Mouse (Mus musculus) thymus, adult 2 months (tissue): Measurements from ENCODE around the gene Tle1.

ENCODE experiments used
- CTCF ChIP-seq: fragments of 200-500 bp; IDR thresholded peaks from 2 replicates; pipeline ENCODE4 v1.5.1; 2012; ENCODE audit warnings: mild to moderate bottlenecking, control low read depth, low read length, moderate library complexity, borderline replicate concordance; ENCODE audit not compliant: control insufficient read depth, poor library complexity, insufficient read depth; ENCODE audit errors: extremely low read depth
- POLR2A ChIP-seq: fragments of 200-500 bp; IDR thresholded peaks from 2 replicates; pipeline ENCODE4 v1.6.1; 2012; ENCODE audit warnings: mild to moderate bottlenecking, low read length, control low read depth, moderate library complexity; ENCODE audit not compliant: control insufficient read depth, poor library complexity, insufficient read depth; ENCODE audit errors: extremely low read depth

DNA sequence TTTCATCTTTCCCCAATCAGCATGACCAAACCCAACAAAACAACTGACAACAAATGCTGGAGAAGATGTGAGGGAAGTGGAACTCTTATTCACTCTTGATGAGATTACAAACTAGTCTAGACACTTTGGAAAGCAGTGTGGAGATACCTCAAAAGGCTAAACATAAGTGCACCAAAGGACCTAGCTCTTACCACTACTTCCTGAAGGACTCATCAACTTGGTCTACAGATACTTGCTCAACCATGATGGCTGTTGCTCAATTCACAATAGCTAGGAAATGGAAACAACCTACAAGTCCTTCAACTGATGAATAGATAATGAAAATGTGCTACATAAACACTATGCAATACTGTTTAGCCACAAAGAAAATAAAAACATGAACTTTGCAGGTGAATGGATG, 30.1 kb upstream of the Tle1 start:
- TF ChIP-seq CTCF (no peak), POLR2A (no peak)
